Mouse (Mus musculus): ENCODE data around the gene Hoxb9.

Hoxb9 gene

DNA sequence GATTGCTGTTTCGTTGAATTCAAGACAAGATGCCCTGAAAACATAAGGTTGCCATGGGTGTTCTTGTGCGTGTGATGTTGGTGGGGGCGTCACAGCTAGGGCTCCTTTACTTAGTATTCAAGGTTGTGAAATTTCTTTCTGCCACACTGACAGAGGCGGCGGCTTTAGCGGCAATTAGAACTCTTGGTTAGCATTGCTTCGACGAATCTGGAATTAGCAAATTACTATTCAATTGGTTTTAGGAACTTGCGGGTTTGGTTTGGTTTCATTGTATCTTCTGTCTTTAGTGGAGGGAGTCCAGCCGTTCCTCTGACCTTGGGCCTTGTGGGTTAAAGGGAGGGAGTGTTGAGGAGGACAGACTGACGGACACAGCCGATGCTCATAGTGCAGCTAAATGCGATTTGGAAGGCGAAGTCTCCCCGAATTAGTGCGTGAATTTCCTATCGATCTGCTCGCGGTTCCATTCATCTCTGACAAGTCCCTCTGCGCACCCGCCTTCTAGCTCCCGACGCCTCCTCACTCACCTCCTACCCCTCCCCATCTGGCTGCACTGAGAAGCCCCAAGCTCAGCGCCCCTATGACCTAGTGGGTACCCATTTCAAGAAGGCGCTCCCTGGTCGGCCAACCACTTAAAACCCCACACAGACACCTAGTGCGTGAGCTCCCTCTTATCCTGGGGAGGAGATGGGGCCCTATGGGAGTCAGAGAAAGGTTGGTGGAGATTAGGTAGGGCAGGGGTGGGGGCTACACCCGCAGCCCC is 46.5 kb downstream of the Hoxb9 start, which contains the start of gene Hoxb4:
Gene Hoxb4 (plus strand): TSS at position 660 of the 760 bp plus-strand sequence.
- no peaks in the 10 kb centered on the region for H3K36me3 ChIP-seq (ENCODE audit: control insufficient read depth, insufficient read depth, low read length, poor library complexity, severe bottlenecking)
- H3K27me3 ChIP-seq (ENCODE audit: control insufficient read depth, insufficient read depth, low read length, poor library complexity, severe bottlenecking), result no peaks in the 10 kb centered on the region; the same call in 1 of the 2 replicates
- no peak for DNase-seq (ENCODE audit: low read depth, low spot score)

DNA sequence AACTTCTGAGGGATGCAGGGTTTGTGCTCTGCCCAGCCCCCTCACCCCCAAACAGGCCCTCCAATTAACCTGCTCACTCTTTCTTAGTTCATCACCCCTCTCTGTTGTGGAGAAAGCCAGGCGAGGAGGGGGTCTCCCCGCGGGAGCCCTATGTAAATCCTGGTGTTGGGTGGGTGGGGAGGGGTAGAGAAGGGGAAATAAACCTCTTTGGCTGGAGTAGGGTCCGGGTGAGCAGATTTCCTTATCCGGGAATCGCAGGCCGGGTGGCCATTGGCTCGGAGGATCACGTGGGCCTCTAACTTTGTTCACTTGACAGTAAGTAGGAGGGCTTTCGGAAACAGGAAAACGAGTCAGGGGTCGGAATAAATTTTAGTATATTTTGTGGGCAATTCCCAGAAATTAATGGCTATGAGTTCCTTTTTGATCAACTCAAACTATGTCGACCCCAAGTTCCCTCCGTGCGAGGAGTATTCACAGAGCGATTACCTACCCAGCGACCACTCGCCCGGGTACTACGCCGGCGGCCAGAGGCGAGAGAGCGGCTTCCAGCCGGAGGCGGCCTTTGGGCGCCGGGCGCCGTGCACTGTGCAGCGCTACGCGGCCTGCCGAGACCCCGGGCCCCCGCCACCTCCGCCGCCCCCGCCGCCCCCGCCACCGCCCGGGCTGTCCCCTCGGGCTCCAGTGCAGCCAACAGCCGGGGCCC is 47.3 kb downstream of the Hoxb9 start:
- DNase-seq (ENCODE audit: low read depth, low spot score), result peak; percentile 71
- Histone ChIP-seq H3K36me3 (ENCODE audit: control insufficient read depth, insufficient read depth, low read length, poor library complexity, severe bottlenecking) (no peaks in the 10 kb centered on the region), H3K27me3 (ENCODE audit: control insufficient read depth, insufficient read depth, low read length, poor library complexity, severe bottlenecking) (no peaks in the 10 kb centered on the region; the same call in 1 of the 2 replicates)

DNA sequence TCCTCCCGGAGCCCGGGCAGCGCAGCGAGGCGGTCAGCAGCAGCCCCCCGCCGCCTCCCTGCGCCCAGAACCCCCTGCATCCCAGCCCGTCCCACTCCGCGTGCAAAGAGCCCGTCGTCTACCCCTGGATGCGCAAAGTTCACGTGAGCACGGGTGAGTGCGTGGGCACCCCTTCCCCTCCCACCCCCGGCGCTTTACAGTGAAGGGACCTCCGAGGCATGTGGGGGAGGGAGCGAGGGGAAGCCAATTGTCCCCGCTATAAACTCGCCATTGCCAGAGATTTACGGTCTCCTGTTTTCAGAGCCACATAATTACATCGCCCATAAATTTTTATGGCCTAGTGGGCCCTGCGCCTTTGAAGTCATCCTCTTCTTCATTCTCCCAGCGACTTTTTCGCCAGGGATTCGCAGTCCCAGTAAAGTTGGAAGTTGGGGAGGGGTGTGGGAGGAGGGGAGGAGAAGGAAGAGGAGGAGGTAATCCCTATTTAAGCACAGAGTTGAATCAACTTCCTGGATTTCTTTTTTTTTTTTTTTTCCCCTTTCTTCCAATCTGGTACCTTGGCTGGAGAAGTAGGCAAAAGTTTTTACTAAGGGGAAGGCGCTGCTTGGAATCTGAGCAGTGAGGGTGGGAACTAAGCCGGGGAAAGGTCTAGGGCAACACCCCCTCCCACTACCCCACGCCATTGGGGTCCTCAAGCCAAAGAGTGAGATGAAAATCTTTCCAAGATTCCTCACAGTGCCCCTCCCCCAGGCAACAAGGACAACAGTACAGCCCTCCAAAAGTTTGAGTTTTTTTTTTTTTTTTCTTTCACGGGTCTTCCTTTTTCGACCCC is 48.0 kb downstream of the Hoxb9 start:
- no peaks in the 10 kb centered on the region; the same call in 1 of the 2 replicates for H3K27me3 ChIP-seq (ENCODE audit: control insufficient read depth, insufficient read depth, low read length, poor library complexity, severe bottlenecking)
- H3K36me3 ChIP-seq (ENCODE audit: control insufficient read depth, insufficient read depth, low read length, poor library complexity, severe bottlenecking), result no peaks in the 10 kb centered on the region
- DNase-seq (ENCODE audit: low read depth, low spot score), result peak; percentile 17

DNA sequence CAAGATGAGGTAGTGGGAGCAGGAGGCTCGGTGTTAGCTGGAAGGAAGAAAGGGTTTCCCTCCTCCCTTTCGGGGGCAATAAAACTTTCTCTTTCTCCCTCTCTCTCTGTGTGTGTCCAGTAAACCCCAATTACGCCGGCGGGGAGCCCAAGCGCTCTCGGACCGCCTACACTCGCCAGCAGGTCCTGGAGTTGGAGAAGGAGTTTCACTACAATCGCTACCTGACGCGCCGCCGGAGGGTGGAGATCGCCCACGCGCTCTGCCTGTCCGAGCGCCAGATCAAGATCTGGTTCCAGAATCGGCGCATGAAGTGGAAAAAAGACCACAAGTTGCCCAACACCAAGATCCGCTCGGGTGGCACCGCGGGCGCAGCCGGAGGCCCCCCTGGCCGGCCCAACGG is 48.7 kb downstream of the Hoxb9 start:
- H3K36me3 ChIP-seq (ENCODE audit: control insufficient read depth, insufficient read depth, low read length, poor library complexity, severe bottlenecking), result no peaks in the 10 kb centered on the region
- no peaks in the 10 kb centered on the region; the same call in 1 of the 2 replicates for H3K27me3 ChIP-seq (ENCODE audit: control insufficient read depth, insufficient read depth, low read length, poor library complexity, severe bottlenecking)
- DNase-seq (ENCODE audit: low read depth, low spot score), result peak; percentile 15

DNA sequence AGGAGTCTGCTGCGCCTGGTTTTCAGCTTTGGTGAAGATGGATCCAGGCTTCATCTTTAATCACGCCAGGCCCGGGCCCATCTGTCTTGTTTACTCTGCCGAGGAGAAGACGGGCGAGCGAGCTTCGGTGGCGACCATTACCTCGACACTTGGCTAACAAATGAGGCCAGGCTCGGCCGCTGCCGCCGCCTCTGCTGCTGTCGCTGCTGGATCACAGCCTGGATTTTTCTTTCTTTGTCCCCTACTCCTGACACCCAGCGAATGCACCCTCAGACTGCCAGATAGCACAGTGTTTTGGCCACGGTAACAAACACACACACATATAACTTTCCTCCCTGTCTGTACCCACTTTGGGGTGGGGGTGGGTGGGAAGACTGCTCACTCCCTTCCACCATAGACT is 49.4 kb downstream of the Hoxb9 start:
- no peak for DNase-seq (ENCODE audit: low read depth, low spot score)
- no peaks in the 10 kb centered on the region for H3K36me3 ChIP-seq (ENCODE audit: control insufficient read depth, insufficient read depth, low read length, poor library complexity, severe bottlenecking)
- H3K27me3 ChIP-seq (ENCODE audit: control insufficient read depth, insufficient read depth, low read length, poor library complexity, severe bottlenecking), result no peaks in the 10 kb centered on the region; the same call in 1 of the 2 replicates

DNA sequence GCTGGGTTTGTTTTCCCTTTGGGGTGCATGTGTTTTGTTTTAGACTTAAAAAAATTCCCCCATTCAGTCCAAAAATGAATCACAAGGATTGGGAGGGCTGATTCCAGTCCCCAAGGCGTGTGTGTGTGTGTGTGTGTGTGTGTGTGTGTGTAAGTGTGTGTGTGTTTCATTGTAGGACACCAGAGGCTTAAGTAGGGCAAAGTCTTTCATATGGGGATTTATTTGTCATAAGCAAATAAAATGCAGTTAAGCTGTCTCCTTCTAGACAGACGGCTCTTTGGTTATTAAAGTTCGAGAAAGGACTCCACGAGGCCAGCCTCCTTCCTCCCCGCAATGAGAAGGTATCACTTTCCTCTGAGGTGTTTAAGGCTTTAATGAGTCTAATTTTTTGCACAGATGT is 50.6 kb downstream of the Hoxb9 start:
- H3K36me3 ChIP-seq (ENCODE audit: control insufficient read depth, insufficient read depth, low read length, poor library complexity, severe bottlenecking), result no peaks in the 10 kb centered on the region
- H3K27me3 ChIP-seq (ENCODE audit: control insufficient read depth, insufficient read depth, low read length, poor library complexity, severe bottlenecking), result no peaks in the 10 kb centered on the region; the same call in 1 of the 2 replicates
- DNase-seq (ENCODE audit: low read depth, low spot score), result no peak

DNA sequence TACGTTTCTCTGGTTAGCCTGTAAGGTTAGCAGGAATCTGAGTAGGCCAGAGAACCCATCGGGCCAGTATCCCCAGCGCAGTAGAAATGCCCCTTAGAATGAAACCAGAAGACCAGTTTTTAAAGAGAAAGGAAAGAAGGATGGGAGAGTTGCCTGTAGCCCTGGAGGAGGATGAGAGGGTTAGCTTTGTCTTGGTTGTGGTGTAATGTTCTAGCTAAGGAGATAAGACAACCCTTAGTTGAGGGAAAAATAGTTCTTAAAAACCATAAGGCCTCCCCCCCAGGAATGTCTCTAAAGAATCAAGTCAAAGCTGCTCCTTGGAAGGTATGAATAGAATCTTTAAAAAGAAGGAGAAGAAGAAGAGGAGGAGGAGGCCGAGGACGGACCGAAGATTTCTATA is 51.5 kb downstream of the Hoxb9 start:
- no peaks in the 10 kb centered on the region for H3K36me3 ChIP-seq (ENCODE audit: control insufficient read depth, insufficient read depth, low read length, poor library complexity, severe bottlenecking)
- no peaks in the 10 kb centered on the region; the same call in 1 of the 2 replicates for H3K27me3 ChIP-seq (ENCODE audit: control insufficient read depth, insufficient read depth, low read length, poor library complexity, severe bottlenecking)
- DNase-seq (ENCODE audit: low read depth, low spot score), result no peak

DNA sequence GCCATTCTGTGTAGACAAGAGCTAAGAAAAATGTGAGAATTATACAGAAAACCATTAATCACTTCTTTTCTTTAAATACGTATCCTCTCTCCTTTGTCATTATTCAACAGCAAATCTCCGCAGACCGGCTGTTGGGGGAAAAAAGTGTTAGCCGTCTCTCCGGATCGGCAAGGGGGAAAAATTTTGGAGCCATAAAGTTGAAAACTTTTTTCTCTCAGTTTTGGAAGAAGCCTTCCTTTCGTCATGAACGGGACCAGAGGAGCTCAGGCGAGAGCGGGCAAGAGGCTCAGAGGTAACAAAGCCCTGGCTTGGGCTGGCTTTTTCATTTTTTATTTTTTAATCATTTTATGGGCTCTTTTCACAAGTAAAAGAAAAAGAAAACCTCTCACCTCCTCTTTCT is 51.9 kb downstream of the Hoxb9 start, which contains the start of gene Hoxb3:
Gene Hoxb3 (plus strand): TSS at position 173 of the 400 bp plus-strand sequence.
- no peak for DNase-seq (ENCODE audit: low read depth, low spot score)
- no peaks in the 10 kb centered on the region for H3K36me3 ChIP-seq (ENCODE audit: control insufficient read depth, insufficient read depth, low read length, poor library complexity, severe bottlenecking)
- no peaks in the 10 kb centered on the region; the same call in 1 of the 2 replicates for H3K27me3 ChIP-seq (ENCODE audit: control insufficient read depth, insufficient read depth, low read length, poor library complexity, severe bottlenecking)

DNA sequence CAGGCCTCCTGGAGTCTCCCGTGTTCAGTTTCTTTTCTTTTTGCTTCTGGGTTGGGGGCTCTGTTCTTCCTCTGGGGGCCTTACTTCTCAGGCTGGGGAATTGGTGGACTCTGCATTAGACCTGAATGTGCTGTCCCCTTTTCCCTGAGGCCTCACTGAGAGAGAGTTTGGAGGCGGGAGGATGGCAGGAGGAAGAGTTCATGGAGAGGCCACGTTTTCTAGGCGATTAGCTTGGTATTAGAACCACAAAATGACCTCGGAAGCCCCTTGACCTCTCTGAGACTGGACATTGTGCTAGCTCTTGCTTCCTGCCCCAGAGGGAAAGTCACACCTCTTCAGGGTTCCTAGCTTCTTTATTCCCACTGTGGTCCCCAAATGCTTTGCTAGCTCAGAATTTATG is 52.9 kb downstream of the Hoxb9 start:
- DNase-seq (ENCODE audit: low read depth, low spot score), result no peak
- H3K27me3 ChIP-seq (ENCODE audit: control insufficient read depth, insufficient read depth, low read length, poor library complexity, severe bottlenecking), result no peaks in the 10 kb centered on the region; the same call in 1 of the 2 replicates
- no peaks in the 10 kb centered on the region for H3K36me3 ChIP-seq (ENCODE audit: control insufficient read depth, insufficient read depth, low read length, poor library complexity, severe bottlenecking)

DNA sequence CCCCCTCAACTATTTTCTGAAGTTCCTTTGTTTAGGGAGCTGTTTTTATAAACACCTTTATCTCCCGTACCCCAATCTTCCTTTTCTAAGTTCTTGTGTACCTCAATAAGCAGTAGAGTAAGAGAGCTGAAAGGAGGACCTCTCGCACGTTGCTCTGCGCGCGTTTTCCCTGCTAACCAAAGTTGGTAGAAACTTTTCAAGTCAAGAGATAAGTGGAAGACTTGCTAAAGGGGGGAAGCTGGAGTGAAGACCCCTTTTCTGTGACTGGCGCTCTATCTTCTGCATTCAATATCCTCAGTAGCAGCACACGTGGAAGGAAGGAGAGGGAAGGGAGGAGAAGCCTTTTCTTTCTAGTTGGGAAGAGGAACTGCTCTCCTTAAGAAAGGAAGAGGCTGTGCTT is 53.7 kb downstream of the Hoxb9 start:
- Histone ChIP-seq H3K27me3 (ENCODE audit: control insufficient read depth, insufficient read depth, low read length, poor library complexity, severe bottlenecking) (no peaks in the 10 kb centered on the region; the same call in 1 of the 2 replicates), H3K36me3 (ENCODE audit: control insufficient read depth, insufficient read depth, low read length, poor library complexity, severe bottlenecking) (no peaks in the 10 kb centered on the region)
- no peak for DNase-seq (ENCODE audit: low read depth, low spot score)

DNA sequence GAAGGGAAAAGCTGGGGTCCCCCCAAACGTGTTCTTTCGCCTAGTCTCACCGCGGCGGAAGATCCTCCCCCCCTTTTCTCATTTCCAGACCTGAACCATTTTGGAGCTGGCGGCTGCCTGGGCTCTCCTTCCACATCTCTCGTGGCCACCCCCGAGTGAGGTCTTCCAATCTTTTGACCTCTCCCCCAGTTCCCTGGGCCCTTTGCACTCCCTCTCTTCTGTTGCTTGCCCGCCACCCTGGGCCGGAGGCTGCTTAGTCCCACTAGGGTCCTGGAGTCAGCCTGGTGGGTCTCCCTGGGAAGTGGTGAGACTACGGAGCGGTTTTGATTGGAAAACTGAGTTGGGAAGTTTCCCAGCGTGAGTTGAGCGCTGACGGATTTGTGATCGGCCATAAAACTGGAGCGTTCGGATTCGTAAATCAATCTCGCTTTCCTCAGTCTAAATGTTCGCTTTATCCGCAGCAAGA is 54.5 kb downstream of the Hoxb9 start:
- Histone ChIP-seq H3K27me3 (ENCODE audit: control insufficient read depth, insufficient read depth, low read length, poor library complexity, severe bottlenecking) (no peaks in the 10 kb centered on the region; the same call in 1 of the 2 replicates), H3K36me3 (ENCODE audit: control insufficient read depth, insufficient read depth, low read length, poor library complexity, severe bottlenecking) (no peaks in the 10 kb centered on the region)
- DNase-seq (ENCODE audit: low read depth, low spot score), result no peak
